Mouse (Mus musculus) olfactory bulb, adult 2 months (tissue): ENCODE data around the gene Bicra.

Experiments
- CTCF ChIP-seq: fragments of 200-500 bp; IDR thresholded peaks from 2 replicates; pipeline ENCODE4 v1.5.1; 2012; ENCODE audit warnings: low read depth, mild to moderate bottlenecking, low read length, moderate library complexity; ENCODE audit not compliant: insufficient read depth
- POLR2A ChIP-seq: fragments of 200-500 bp; IDR thresholded peaks from 2 replicates; pipeline ENCODE4 v1.6.1; 2012; ENCODE audit warnings: mild to moderate bottlenecking, low read depth, low read length, moderate library complexity; ENCODE audit not compliant: insufficient read depth

- no peak for TF ChIP-seq POLR2A
- no peak for TF ChIP-seq CTCF
Measured at GRCm38 (mm10) chr7:15938621-15939020, 109.1 kb downstream of the Bicra start.
